In genomic region chr2:155613326-155613755, GRCm38 (mm10) we compare ENCODE assay signal across 7 mouse cellular contexts. TPM values are rescaled to one million over a fixed set of nuclear protein-coding genes. Genes with fewer than 3 reads are reported as not detected.
A peak's percentile ranks its signal among the peaks of the same experiment; 100 is the strongest.
DNase-seq lines count a peak whose midpoint lies in the region; ATAC-seq and TF ChIP-seq lines count a peak whose summit lies in the region.

No protein-coding gene starts in this region.

- TF ChIP-seq CTCF in stomach, postnatal 0 days (IDR thresholded peaks at IDR 0.05; ENCODE audit: low read depth) = 0 out of 2 replicates have a peak, but pooled peaks have one; percentile 2

- peak; percentile 93 for ATAC-seq in erythroblast, adult 5-6 weeks (replicated peaks; ENCODE audit: low FRiP score, poor library complexity, severe bottlenecking)
- ATAC-seq in hindbrain, embryonic 11.5 days (ENCODE audit: low FRiP score) = peak; percentile 66; the same call in 1 of the 2 replicates
- peak; percentile 87 for ATAC-seq in limb, embryonic 14.5 days (ENCODE audit: low FRiP score, low read depth)
- ATAC-seq in midbrain, embryonic 13.5 days = peak; percentile 77
- peak; percentile 95 for ATAC-seq in stomach, postnatal 0 days (ENCODE audit: low FRiP score, low TSS enrichment)

- 5% methylated on average over 20 of the region's 20 CpGs for WGBS in hindbrain, embryonic 11.5 days
- WGBS in limb, embryonic 14.5 days = 6% methylated on average over 20 of the region's 20 CpGs
- WGBS in midbrain, embryonic 13.5 days = 6% methylated on average over 20 of the region's 20 CpGs
- WGBS in stomach, postnatal 0 days = 6% methylated on average over 20 of the region's 20 CpGs

- H3K9me3 ChIP-seq in hindbrain, embryonic 11.5 days (ENCODE audit: control insufficient read depth, low read length) = no peaks in the 10 kb centered on the region
- H3K9me3 ChIP-seq in limb, embryonic 14.5 days (ENCODE audit: control insufficient read depth, low read length) = no peaks in the 10 kb centered on the region
- H3K9me3 ChIP-seq in midbrain, embryonic 13.5 days = no peaks in the 10 kb centered on the region
- H3K9me3 ChIP-seq in stomach, postnatal 0 days (ENCODE audit: control insufficient read depth, low read length) = no peaks in the 10 kb centered on the region

- H3K27me3 ChIP-seq in hindbrain, embryonic 11.5 days (ENCODE audit: control insufficient read depth, insufficient read depth, low read length) = no peaks in the 10 kb centered on the region
- no peaks in the 10 kb centered on the region for H3K27me3 ChIP-seq in limb, embryonic 14.5 days (ENCODE audit: control insufficient read depth, insufficient read depth, low read length)
- no peaks in the 10 kb centered on the region for H3K27me3 ChIP-seq in midbrain, embryonic 13.5 days
- no peaks in the 10 kb centered on the region for H3K27me3 ChIP-seq in stomach, postnatal 0 days (ENCODE audit: control insufficient read depth, insufficient read depth, low read length)

- peak; percentile 81 for DNase-seq in MN1 (ENCODE audit: low spot score)
- peak; percentile 87 for DNase-seq in brain, adult 2 months (ENCODE audit: low read depth, low spot score)
- DNase-seq in hindbrain, embryonic 11.5 days (ENCODE audit: low spot score) = peak; percentile 70
- DNase-seq in limb, embryonic 14.5 days (ENCODE audit: low spot score) = peak; percentile 56
- DNase-seq in stomach, postnatal 0 days (ENCODE audit: low spot score) = peak; percentile 90

- peak overlapping the region; percentile 12; the same call in 1 of the 2 replicates for H3K4me3 ChIP-seq in hindbrain, embryonic 11.5 days (ENCODE audit: low read depth, low read length)
- peak overlapping the region; percentile 29 for H3K4me3 ChIP-seq in limb, embryonic 14.5 days (replicated peaks; ENCODE audit: low read length)
- H3K4me3 ChIP-seq in midbrain, embryonic 13.5 days (replicated peaks) = peak overlapping the region; percentile 25
- H3K4me3 ChIP-seq in stomach, postnatal 0 days (ENCODE audit: low read depth, low read length) = peak overlapping the region; percentile 30

- H3K9ac ChIP-seq in hindbrain, embryonic 11.5 days (ENCODE audit: low read depth, low read length) = no peak overlapping the region
- no peak overlapping the region for H3K9ac ChIP-seq in limb, embryonic 14.5 days (ENCODE audit: low read depth, low read length, severe bottlenecking)
- no peak overlapping the region for H3K9ac ChIP-seq in midbrain, embryonic 13.5 days (replicated peaks)
- no peak overlapping the region for H3K9ac ChIP-seq in stomach, postnatal 0 days (ENCODE audit: low read length)

- H3K36me3 ChIP-seq in hindbrain, embryonic 11.5 days (ENCODE audit: control insufficient read depth, insufficient read depth, low read length) = no peaks in the 10 kb centered on the region
- H3K36me3 ChIP-seq in limb, embryonic 14.5 days (ENCODE audit: control insufficient read depth, insufficient read depth, low read length) = no peaks in the 10 kb centered on the region
- no peaks in the 10 kb centered on the region for H3K36me3 ChIP-seq in midbrain, embryonic 13.5 days
- no peaks in the 10 kb centered on the region for H3K36me3 ChIP-seq in stomach, postnatal 0 days (ENCODE audit: control insufficient read depth, insufficient read depth, low read length)

- H3K4me1 ChIP-seq in hindbrain, embryonic 11.5 days (replicated peaks; ENCODE audit: control insufficient read depth, insufficient read depth, low read length) = no peaks in the 10 kb centered on the region
- H3K4me1 ChIP-seq in limb, embryonic 14.5 days (ENCODE audit: control insufficient read depth, insufficient read depth, low read length) = peaks cover 8% of the 10 kb centered on the region; the same call in 1 of the 2 replicates
- peaks cover 8% of the 10 kb centered on the region for H3K4me1 ChIP-seq in midbrain, embryonic 13.5 days (replicated peaks)
- peaks cover 3% of the 10 kb centered on the region for H3K4me1 ChIP-seq in stomach, postnatal 0 days (replicated peaks; ENCODE audit: control insufficient read depth, insufficient read depth)

- H3K27ac ChIP-seq in hindbrain, embryonic 11.5 days (ENCODE audit: low read depth, low read length) = no peak overlapping the region
- no peak overlapping the region for H3K27ac ChIP-seq in limb, embryonic 14.5 days (replicated peaks; ENCODE audit: low read depth, low read length)
- no peak overlapping the region for H3K27ac ChIP-seq in midbrain, embryonic 13.5 days
- H3K27ac ChIP-seq in stomach, postnatal 0 days (replicated peaks) = no peak overlapping the region

- peak overlapping the region; percentile 28 for H3K4me2 ChIP-seq in hindbrain, embryonic 11.5 days (replicated peaks; ENCODE audit: low read depth, low read length)
- H3K4me2 ChIP-seq in limb, embryonic 14.5 days (replicated peaks; ENCODE audit: low read depth, low read length, severe bottlenecking) = peak overlapping the region; percentile 47
- peak overlapping the region; percentile 52 for H3K4me2 ChIP-seq in midbrain, embryonic 13.5 days (replicated peaks)
- peak overlapping the region; percentile 53 for H3K4me2 ChIP-seq in stomach, postnatal 0 days (replicated peaks; ENCODE audit: low read depth)

- TF ChIP-seq EP300 in stomach, postnatal 0 days (optimal IDR thresholded peaks at IDR 0.05) = no peak

- no peak for TF ChIP-seq POLR2A in limb, embryonic 14.5 days (IDR thresholded peaks at IDR 0.05; ENCODE audit: borderline replicate concordance, extremely low read depth, insufficient read depth, insufficient read length)

RNA-seq across cellular contexts. Expression of gene Myh7b, which starts 2.3 kb away (rescaled TPM):
- not detected in 2 replicates for total RNA-seq in erythroblast, adult 5-6 weeks (2015; ENCODE audit: low replicate concordance)
- 0.14 TPM in 1 of 2 replicates, not detected in the other for total RNA-seq in erythroblast, adult 5-6 weeks (2017; ENCODE audit: low replicate concordance)
- 0.46 and 0.52 TPM in 2 replicates for polyA plus RNA-seq in hindbrain, embryonic 11.5 days (2014; fragmentation: Nextera tagmentation; extraction: Ambion mirVana)
- 21.9 and 27.0 TPM in 2 replicates for polyA plus RNA-seq in limb, embryonic 14.5 days (2012; rRNA removed)
- 3.6 and 5.0 TPM in 2 replicates for polyA plus RNA-seq in limb, embryonic 14.5 days (2014; fragmentation: Nextera tagmentation; extraction: Ambion mirVana)
- 0.97 and 1.1 TPM in 2 replicates for polyA plus RNA-seq in midbrain, embryonic 13.5 days (2015; fragmentation: Nextera tagmentation; extraction: Ambion mirVana)
- polyA plus RNA-seq in stomach, postnatal 0 days (2015; fragmentation: Nextera tagmentation; extraction: Ambion mirVana) = 0.05 and 0.15 TPM in 2 replicates

RNA-seq across cellular contexts. Expression of gene Gss, which starts 20.7 kb away (rescaled TPM):
- total RNA-seq in erythroblast, adult 5-6 weeks (2015; ENCODE audit: low replicate concordance) = 6.5 and 7.1 TPM in 2 replicates
- total RNA-seq in erythroblast, adult 5-6 weeks (2017; ENCODE audit: low replicate concordance) = 3.6 and 8.5 TPM in 2 replicates
- 14.7 and 15.9 TPM in 2 replicates for polyA plus RNA-seq in hindbrain, embryonic 11.5 days (2014; fragmentation: Nextera tagmentation; extraction: Ambion mirVana)
- polyA plus RNA-seq in limb, embryonic 14.5 days (2012; rRNA removed) = 16.3 and 21.3 TPM in 2 replicates
- 24.9 and 28.7 TPM in 2 replicates for polyA plus RNA-seq in limb, embryonic 14.5 days (2014; fragmentation: Nextera tagmentation; extraction: Ambion mirVana)
- polyA plus RNA-seq in midbrain, embryonic 13.5 days (2015; fragmentation: Nextera tagmentation; extraction: Ambion mirVana) = 15.8 and 16.0 TPM in 2 replicates
- 47.9 and 54.2 TPM in 2 replicates for polyA plus RNA-seq in stomach, postnatal 0 days (2015; fragmentation: Nextera tagmentation; extraction: Ambion mirVana)
